Mouse (Mus musculus) spleen, adult 2 months (tissue): ENCODE measurements around the gene Lbhd1. TPM values are rescaled to one million over a fixed set of nuclear protein-coding genes. Genes with fewer than 3 reads are reported as not detected.

Source experiments
- DNase-seq, 2 experiments: peaks; one replicate each; pipeline versions ENCODE4 v3.0.0 to v3.0.0-alpha.2; 2012 to 2021; ENCODE audit warnings: low spot score in 2 of 2, low read depth in 1 of 2
- H3K27ac ChIP-seq: fragments of 200-500 bp; 2 replicates; pipeline ENCODE4 v1.5.1; 2012; ENCODE audit warnings: low read length, inconsistent platforms; ENCODE audit not compliant: insufficient read depth
- H3K27me3 ChIP-seq: fragments of 200-500 bp; 2 replicates; pipeline ENCODE4 v1.6.1; 2012; ENCODE audit warnings: mild to moderate bottlenecking, moderate library complexity, low read length, inconsistent platforms; ENCODE audit not compliant: control insufficient read depth, insufficient read depth
- H3K36me3 ChIP-seq: fragments of 200-500 bp; 2 replicates; pipeline ENCODE4 v1.6.1; 2012; ENCODE audit warnings: mild to moderate bottlenecking, low read length, inconsistent platforms; ENCODE audit not compliant: control insufficient read depth, insufficient read depth
- H3K4me1 ChIP-seq: fragments of 200-500 bp; 2 replicates; pipeline ENCODE4 v1.6.1; 2011; ENCODE audit warnings: inconsistent platforms; ENCODE audit not compliant: control insufficient read depth, insufficient read depth, insufficient read length
- H3K4me3 ChIP-seq: fragments of 200-500 bp; 2 replicates; pipeline ENCODE4 v1.5.1; 2011; ENCODE audit warnings: mild to moderate bottlenecking, inconsistent platforms; ENCODE audit not compliant: insufficient read depth, insufficient read length; ENCODE audit errors: extremely low read depth
- CTCF ChIP-seq: fragments of 200-500 bp; IDR thresholded peaks from 2 replicates; pipeline ENCODE4 v1.5.1; 2011; ENCODE audit warnings: mild to moderate bottlenecking, inconsistent platforms; ENCODE audit not compliant: insufficient read depth, insufficient read length, insufficient replicate concordance; ENCODE audit errors: extremely low read depth
- POLR2A ChIP-seq: fragments of 200-500 bp; IDR thresholded peaks from 2 replicates; pipeline ENCODE4 v1.6.1; 2011; ENCODE audit warnings: low read depth, low read length, inconsistent platforms
- WGBS: fragments of 180-500 bp; shearing (Covaris S2); methylation state at CpG from one replicate; pipeline ENCODE4 v1.1.7; 2018; 5-methylcytosine and 5-hydroxymethylcytosine counted together
- polyA plus RNA-seq: library from polyadenylated mRNA; depleted of rRNA; stranded (reverse); fragments of >200 nt; gene quantifications from 2 replicates; pipeline ENCODE4 v1.2.3, GENCODE M21; 2012

Lbhd1 gene
- polyA plus RNA-seq, 1 experiment, result 1.4 TPM

DNA sequence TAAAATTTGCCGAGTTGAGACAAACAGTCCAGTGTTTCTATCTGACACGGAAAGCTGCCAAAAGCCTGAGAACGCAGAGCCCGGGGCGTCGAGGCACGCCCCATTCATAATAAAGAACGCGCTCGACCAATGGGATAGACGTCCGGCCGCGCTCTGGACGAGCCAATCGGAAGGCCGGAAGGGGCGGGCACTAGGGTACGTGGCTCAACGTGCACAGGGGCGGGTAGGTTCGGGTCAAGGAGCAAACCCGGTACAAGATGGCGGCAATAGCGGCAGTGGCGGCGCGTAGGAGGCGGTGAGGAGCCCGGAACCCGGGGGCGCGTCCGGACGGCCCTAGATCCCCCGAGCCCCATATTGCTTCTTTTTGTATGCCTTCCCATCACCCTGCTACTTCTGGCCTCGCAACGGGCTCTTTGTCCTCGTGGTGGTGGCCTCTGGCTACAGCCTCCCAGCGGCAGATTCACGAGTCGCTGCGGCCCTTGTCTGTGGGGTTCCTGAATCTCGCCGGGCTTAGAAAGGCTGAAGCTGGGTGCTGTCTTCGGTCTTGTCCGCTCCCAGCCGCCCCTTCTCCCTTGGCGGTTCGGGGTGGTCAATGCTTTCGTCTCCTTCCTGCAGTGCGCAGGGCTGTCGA lies 14.4 kb downstream of the Lbhd1 start, which contains the start of gene Ganab:
TSS of gene Ganab (plus strand) at position 207 of the 631 bp plus-strand sequence.
- H3K27me3 ChIP-seq, result no peaks in the 10 kb centered on the region
- peak; percentile 89 to 95 for DNase-seq
- H3K4me3 ChIP-seq, result peak within 1 kb of the TSS; percentile 89
- TF ChIP-seq POLR2A (peak; percentile 76), CTCF (no peak)
- peak within 1 kb of the TSS; percentile 87 for H3K27ac ChIP-seq
- WGBS, result under 1% methylated on average over 53 of the region's 53 CpGs
- peaks cover 3% of the 10 kb centered on the region for H3K36me3 ChIP-seq
- H3K4me1 ChIP-seq, result peaks cover 4% of the 10 kb centered on the region; the same call in 1 of the 2 replicates

GRCm38 (mm10) chr19:8898576-8898975 lies 15.0 kb downstream of the Lbhd1 start:
- Histone ChIP-seq H3K27ac (peak overlapping the region; percentile 87), H3K4me3 (peak overlapping the region; percentile 89), H3K27me3 (no peaks in the 10 kb centered on the region), H3K4me1 (peaks cover 4% of the 10 kb centered on the region; the same call in 1 of the 2 replicates), H3K36me3 (peaks cover 7% of the 10 kb centered on the region)
- WGBS, result 2% methylated on average over 13 of the region's 13 CpGs
- no peak for TF ChIP-seq POLR2A
- no peak for TF ChIP-seq CTCF
- no peak for DNase-seq

- 48% methylated on average over 3 of the region's 3 CpGs for WGBS
- DNase-seq, result no peak
- Histone ChIP-seq H3K4me3 (no peak overlapping the region), H3K27ac (no peak overlapping the region), H3K4me1 (peaks cover 4% of the 10 kb centered on the region; the same call in 1 of the 2 replicates), H3K27me3 (no peaks in the 10 kb centered on the region), H3K36me3 (peaks cover 10% of the 10 kb centered on the region)
- TF ChIP-seq POLR2A, result no peak
- TF ChIP-seq CTCF, result no peak
These were observed 15.5 kb downstream of the Lbhd1 start for GRCm38 (mm10) chr19:8899079-8899478.

DNA sequence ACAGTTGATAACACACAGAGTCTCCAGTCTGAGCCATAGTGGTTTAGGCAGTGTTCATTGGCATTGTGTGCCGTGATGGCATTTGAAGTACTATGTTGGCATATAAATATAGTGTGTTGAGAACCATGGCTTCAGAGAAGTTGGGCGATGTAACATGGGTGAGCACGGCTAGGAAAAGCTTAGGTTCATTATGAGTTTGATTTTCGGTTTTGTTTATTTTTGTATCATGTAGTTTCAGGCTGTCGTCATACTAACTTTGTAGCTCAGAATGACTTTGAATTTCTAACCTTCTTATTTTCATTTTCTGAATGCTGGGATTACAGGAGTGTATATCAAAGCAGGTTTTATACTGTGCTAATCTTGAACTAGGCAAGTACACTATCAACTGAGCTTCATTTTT lies 19.9 kb downstream of the Lbhd1 start:
- no peaks in the 10 kb centered on the region for H3K4me1 ChIP-seq
- 94% methylated on average over 5 of the region's 5 CpGs for WGBS
- peaks cover 39% of the 10 kb centered on the region for H3K36me3 ChIP-seq
- no peak overlapping the region for H3K27ac ChIP-seq
- H3K27me3 ChIP-seq, result no peaks in the 10 kb centered on the region
- DNase-seq, result no peak
- no peak overlapping the region for H3K4me3 ChIP-seq
- TF ChIP-seq POLR2A, result no peak
- no peak for TF ChIP-seq CTCF

DNA sequence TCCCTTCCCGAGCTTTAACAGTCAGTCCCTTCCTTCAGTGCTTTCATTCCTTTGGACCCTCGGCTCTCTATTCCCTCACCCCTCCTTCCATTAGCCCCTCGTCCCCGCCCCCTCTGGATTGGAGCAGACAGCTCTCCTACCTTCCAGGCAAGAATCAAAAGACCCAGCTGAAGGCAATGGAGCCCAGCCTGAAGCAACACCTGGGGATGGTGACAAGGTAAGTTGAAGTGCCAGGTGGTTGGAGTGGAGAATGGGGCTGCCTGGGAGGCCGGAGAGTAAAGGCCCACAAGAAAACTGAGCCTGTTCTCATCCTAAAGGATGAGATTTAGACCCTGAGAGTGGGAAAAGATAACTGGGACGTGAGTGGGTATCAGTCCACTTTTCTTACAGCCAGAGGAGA lies 25.0 kb downstream of the Lbhd1 start:
- Histone ChIP-seq H3K27ac (no peak overlapping the region), H3K36me3 (peaks cover 72% of the 10 kb centered on the region), H3K4me1 (no peaks in the 10 kb centered on the region), H3K27me3 (no peaks in the 10 kb centered on the region), H3K4me3 (no peak overlapping the region)
- WGBS, result 91% methylated on average over 6 of the region's 6 CpGs
- TF ChIP-seq POLR2A, result no peak
- TF ChIP-seq CTCF, result no peak
- no peak for DNase-seq

DNA sequence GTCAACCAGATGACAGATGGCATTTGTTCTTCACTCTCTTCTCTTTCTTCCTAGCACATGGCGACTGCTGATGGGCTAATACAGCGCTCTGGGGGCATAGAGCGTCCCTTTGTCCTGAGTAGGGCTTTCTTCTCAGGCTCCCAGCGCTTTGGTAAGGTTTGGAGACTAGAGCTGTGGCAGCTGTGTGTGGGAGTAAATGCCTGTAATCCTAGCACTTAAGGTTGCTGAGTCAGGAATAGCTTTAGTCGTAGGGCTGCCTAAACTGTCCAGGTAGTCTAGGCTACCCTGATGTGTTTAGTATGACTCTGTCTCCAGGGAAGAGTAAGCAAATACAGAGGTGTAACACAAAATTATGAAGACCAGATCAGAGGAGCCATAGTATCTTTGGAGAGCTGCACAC lies 28.3 kb downstream of the Lbhd1 start:
- WGBS, result 97% methylated on average over 5 of the region's 5 CpGs
- no peak overlapping the region for H3K27ac ChIP-seq
- no peaks in the 10 kb centered on the region for H3K27me3 ChIP-seq
- no peak for DNase-seq
- H3K4me1 ChIP-seq, result no peaks in the 10 kb centered on the region
- H3K36me3 ChIP-seq, result peaks cover 80% of the 10 kb centered on the region
- TF ChIP-seq POLR2A (no peak), CTCF (no peak)
- H3K4me3 ChIP-seq, result no peak overlapping the region

DNA sequence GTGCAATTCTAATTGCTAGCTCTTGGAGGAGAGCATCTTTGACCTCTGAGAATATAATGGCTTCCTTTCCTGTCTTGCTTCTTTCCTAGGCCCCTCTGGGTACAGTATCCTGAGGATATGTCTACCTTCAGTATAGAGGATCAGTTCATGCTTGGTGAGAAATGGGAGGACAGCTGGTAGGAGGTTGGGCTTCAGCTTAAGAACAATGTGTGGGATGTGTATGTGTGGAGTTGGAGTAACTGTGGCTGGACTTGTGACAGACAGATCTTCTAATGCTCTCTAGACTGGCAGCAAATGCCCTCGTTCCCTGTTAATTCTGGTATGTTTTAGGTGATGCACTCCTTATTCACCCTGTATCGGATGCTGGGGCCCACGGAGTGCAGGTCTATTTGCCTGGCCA lies 30.7 kb downstream of the Lbhd1 start:
- H3K27me3 ChIP-seq, result no peaks in the 10 kb centered on the region
- no peak overlapping the region for H3K27ac ChIP-seq
- DNase-seq, result no peak
- H3K4me3 ChIP-seq, result no peak overlapping the region
- 88% methylated on average over 3 of the region's 3 CpGs for WGBS
- H3K4me1 ChIP-seq, result no peaks in the 10 kb centered on the region; the same call in 1 of the 2 replicates
- peaks cover 64% of the 10 kb centered on the region for H3K36me3 ChIP-seq
- TF ChIP-seq CTCF (no peak), POLR2A (no peak)
